Mouse (Mus musculus) liver, embryonic 14.5 days (tissue): ENCODE measurements around the gene Slc2a1.

Experiments
- CTCF ChIP-seq: IDR thresholded peaks from 2 replicates; pipeline ENCODE4 v1.5.1; 2016; ENCODE audit warnings: antibody characterized with exemption, low read depth, control low read depth
- EP300 ChIP-seq: IDR thresholded peaks from 2 replicates; pipeline ENCODE4 v1.6.1; 2016; ENCODE audit warnings: antibody characterized with exemption, low read depth

DNA sequence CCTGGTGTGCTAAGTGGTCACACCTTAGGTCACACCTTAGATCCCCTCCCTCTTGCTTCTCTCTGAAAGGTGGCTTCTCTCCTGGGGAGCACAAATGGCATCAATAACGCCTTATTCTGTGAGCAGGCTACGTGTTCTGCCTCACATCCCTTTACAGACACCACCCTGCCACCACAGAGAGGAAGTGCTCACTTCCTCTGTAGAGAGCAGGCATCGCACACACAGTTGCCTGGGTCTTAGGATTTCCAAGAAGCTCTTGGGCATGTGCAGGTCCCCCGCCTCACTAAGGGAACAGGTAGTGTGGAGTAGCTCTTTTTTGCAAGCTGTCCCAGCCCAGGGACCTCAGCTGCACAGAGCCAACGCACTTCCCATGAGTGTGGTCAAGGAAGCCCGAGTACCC lies 18.7 kb downstream of the Slc2a1 start:
- TF ChIP-seq CTCF (no peak), EP300 (no peak)
